Mouse (Mus musculus): ENCODE measurements around the gene Zbtb22. TPM values are rescaled to one million over a fixed set of nuclear protein-coding genes. Genes with fewer than 3 reads are reported as not detected.
"Not testable (repeated sequence)": the region's sequence is repeated elsewhere in the genome, so short reads cannot be mapped to it uniquely, and the experiment has no call there.

Zbtb22 gene
- total RNA-seq, 2 experiments from 2014 or later, result 18.9 to 21.9 TPM

- DNase-seq, result not testable (repeated sequence)
These were observed 11.6 kb upstream of the Zbtb22 start for GRCm38 (mm10) chr17:33903911-33904651.

- not testable (repeated sequence) for DNase-seq
These were observed 10.9 kb upstream of the Zbtb22 start, which contains the start of gene Platr17 for GRCm38 (mm10) chr17:33904835-33905234. Gene Platr17 (plus strand): TSS chr17:33905135.

- peak; percentile 43 for DNase-seq
These were observed 7.2 kb upstream of the Zbtb22 start for GRCm38 (mm10) chr17:33908331-33909076.

- DNase-seq, result peak; percentile 98
These were observed 6.4 kb upstream of the Zbtb22 start, which contains the start of gene Daxx for GRCm38 (mm10) chr17:33909077-33909868. Gene Daxx (plus strand): TSS chr17:33909414.

- no peak for DNase-seq
These were observed 5.8 kb upstream of the Zbtb22 start for GRCm38 (mm10) chr17:33909869-33910250.

GRCm38 (mm10) chr17:33910346-33911051, 5.2 kb upstream of the Zbtb22 start:
- no peak for DNase-seq

GRCm38 (mm10) chr17:33911052-33911812, 4.5 kb upstream of the Zbtb22 start:
- no peak for DNase-seq

GRCm38 (mm10) chr17:33911813-33912414, 3.8 kb upstream of the Zbtb22 start:
- no peak for DNase-seq

- DNase-seq, result no peak
These were observed 2.4 kb upstream of the Zbtb22 start for GRCm38 (mm10) chr17:33913264-33913663.

GRCm38 (mm10) chr17:33913905-33914304, 1.8 kb upstream of the Zbtb22 start:
- DNase-seq, result no peak

- DNase-seq, result no peak
These were observed 724 bp upstream of the Zbtb22 start for GRCm38 (mm10) chr17:33914969-33915391.

GRCm38 (mm10) chr17:33916294-33916693, 590 bp downstream of the Zbtb22 start:
- DNase-seq, result no peak

GRCm38 (mm10) chr17:33916847-33917655, 1.3 kb downstream of the Zbtb22 start:
- DNase-seq, result no peak

- no peak for DNase-seq
These were observed 2.1 kb downstream of the Zbtb22 start for GRCm38 (mm10) chr17:33917656-33918292.

GRCm38 (mm10) chr17:33918293-33919203, 2.8 kb downstream of the Zbtb22 start:
- no peak for DNase-seq

- peak; percentile 55 for DNase-seq
These were observed 3.9 kb downstream of the Zbtb22 start for GRCm38 (mm10) chr17:33919351-33920281.

All from gastrocnemius, postnatal 10 days (tissue).